Mouse (Mus musculus): ENCODE measurements around the gene Gm19402.

GRCm38 (mm10) chr10:77647461-77647860, 43.1 kb downstream of the Gm19402 start:
- no peak for TF ChIP-seq CTCF (IDR thresholded peaks at IDR 0.05; ENCODE audit: control insufficient read depth, insufficient read depth, low read length)
- no peak for TF ChIP-seq POLR2A (IDR thresholded peaks at IDR 0.05; ENCODE audit: borderline replicate concordance, control insufficient read depth, low read depth, low read length)

Data from bone marrow, adult 2 months (tissue).